Mouse (Mus musculus) kidney, postnatal 0 days (tissue): ENCODE measurements at regions not wholly inside any gene's neighbourhood (a gene's known extent, or its start where the extent isn't known, plus 50 kb on each side); places are given as distances from the start of the nearest gene placed in this dataset.

Source experiments
- ATAC-seq: fragments of 200-750 bp; cut with Nextera tagmentation; replicated peaks from 2 replicates; pipeline ENCODE4 v1.8.0; 2017; ENCODE audit warnings: low read depth, moderate number of reproducible peaks, moderate TSS enrichment, moderate library complexity; ENCODE audit not compliant: low FRiP score
- DNase-seq: peaks from one replicate; pipeline ENCODE4 v3.0.0-alpha.2; 2016; ENCODE audit warnings: low spot score
- H3K27ac ChIP-seq: fragments of 300-500 bp; sonication (generic); 2 replicates; pipeline ENCODE4 v1.5.1; 2014; ENCODE audit warnings: mild to moderate bottlenecking
- H3K27me3 ChIP-seq: fragments of 300-500 bp; sonication (generic); 2 replicates; pipeline ENCODE4 v1.6.1; 2014; ENCODE audit warnings: low read length, mixed read lengths; ENCODE audit not compliant: insufficient read depth
- H3K36me3 ChIP-seq: fragments of 300-500 bp; sonication (generic); 2 replicates; pipeline ENCODE4 v1.6.1; 2014; ENCODE audit warnings: low read length, mixed read lengths; ENCODE audit not compliant: insufficient read depth
- H3K4me1 ChIP-seq: fragments of 300-500 bp; sonication (generic); replicated peaks from 2 replicates; pipeline ENCODE4 v1.6.1; 2014; ENCODE audit warnings: antibody characterized with exemption, low read length, mixed read lengths; ENCODE audit not compliant: insufficient read depth
- H3K4me2 ChIP-seq: fragments of 300-500 bp; sonication (generic); 2 replicates; pipeline ENCODE4 v1.6.1; 2014; ENCODE audit warnings: mild to moderate bottlenecking, low read length, moderate library complexity, mixed read lengths
- H3K4me3 ChIP-seq: fragments of 300-500 bp; sonication (generic); replicated peaks from 2 replicates; pipeline ENCODE4 v1.5.1; 2014; ENCODE audit warnings: low read depth, low read length
- H3K9ac ChIP-seq: fragments of 300-500 bp; sonication (generic); 2 replicates; pipeline ENCODE4 v1.6.1; 2014; ENCODE audit warnings: low read depth, low read length
- H3K9me3 ChIP-seq: fragments of 300-500 bp; sonication (generic); replicated peaks from 2 replicates; pipeline ENCODE4 v1.6.1; 2016; ENCODE audit warnings: low read length, inconsistent platforms, mixed read lengths
- CTCF ChIP-seq: IDR thresholded peaks from 2 replicates; pipeline ENCODE4 v1.5.1; 2016; ENCODE audit warnings: antibody characterized with exemption, low read depth, mild to moderate bottlenecking, moderate library complexity
- WGBS: fragments of 180-500 bp; shearing (Covaris S2); extraction: QIAGEN DNeasy Blood & Tissue Kit; methylation state at CpG from one replicate; pipeline ENCODE4 v1.1.7; 2014; 5-methylcytosine and 5-hydroxymethylcytosine counted together

DNA sequence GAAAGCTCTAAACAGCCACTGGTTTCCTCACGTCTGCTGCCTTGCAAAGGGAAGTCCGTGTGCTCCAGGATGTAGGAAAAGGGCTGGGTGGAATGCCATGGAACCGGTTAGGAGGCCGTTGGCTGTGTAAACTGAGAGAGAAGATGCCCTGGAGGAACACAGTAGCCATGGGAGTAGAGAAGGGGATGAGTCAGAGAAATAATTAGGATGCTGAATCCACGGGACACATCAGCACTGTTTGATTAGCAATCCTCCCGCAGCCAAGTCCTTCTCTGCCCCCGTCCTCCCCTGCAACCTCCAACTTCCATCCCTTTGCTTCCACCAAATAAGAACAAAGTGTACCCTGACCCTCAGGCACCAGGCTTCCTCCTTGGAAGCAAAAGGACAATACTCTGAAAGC lies 532.4 kb upstream of the Tmpo start:
- no peak overlapping the region for H3K27ac ChIP-seq
- no peak for DNase-seq
- TF ChIP-seq CTCF = no peak

DNA sequence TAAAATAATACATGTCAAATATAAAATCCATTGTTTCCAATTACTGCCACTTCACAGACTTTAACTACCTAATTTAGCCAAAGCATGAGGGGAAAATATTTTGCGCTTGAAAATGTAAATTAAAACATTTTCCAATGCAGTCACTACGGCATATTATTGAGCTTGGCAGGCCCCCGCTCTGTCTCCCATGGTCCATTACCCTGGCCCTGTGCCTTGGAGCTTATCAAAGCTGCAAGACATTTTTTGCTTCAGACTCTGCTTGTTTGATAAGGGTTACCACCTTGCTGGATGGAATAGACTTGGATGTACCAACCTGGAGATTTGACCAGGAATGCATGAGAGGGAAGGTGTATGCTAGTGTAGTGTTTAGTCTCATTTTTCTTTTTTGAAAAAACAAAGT lies 525.7 kb upstream of the Tmpo start:
- no peak for ATAC-seq
- Histone ChIP-seq H3K4me1 (no peaks in the 10 kb centered on the region), H3K27ac (no peak overlapping the region), H3K9me3 (no peaks in the 10 kb centered on the region), H3K9ac (no peak overlapping the region), H3K4me2 (no peak overlapping the region), H3K27me3 (no peaks in the 10 kb centered on the region), H3K36me3 (no peaks in the 10 kb centered on the region), H3K4me3 (no peak overlapping the region)
- no peak for DNase-seq
- no peak for TF ChIP-seq CTCF
- WGBS = 70% methylated on average over 3 of the region's 3 CpGs

More for the DNA sequence above, 532.4 kb upstream of the Tmpo start:
- H3K36me3 ChIP-seq = no peaks in the 10 kb centered on the region
- no peak overlapping the region for H3K4me3 ChIP-seq
- whole genome bisulfite sequencing = 49% methylated on average over 7 of the region's 7 CpGs
- H3K27me3 ChIP-seq = no peaks in the 10 kb centered on the region
- no peaks in the 10 kb centered on the region for H3K9me3 ChIP-seq
- no peak overlapping the region for H3K4me2 ChIP-seq
- no peak overlapping the region for H3K9ac ChIP-seq
- no peak for ATAC-seq
- H3K4me1 ChIP-seq = no peaks in the 10 kb centered on the region

DNA sequence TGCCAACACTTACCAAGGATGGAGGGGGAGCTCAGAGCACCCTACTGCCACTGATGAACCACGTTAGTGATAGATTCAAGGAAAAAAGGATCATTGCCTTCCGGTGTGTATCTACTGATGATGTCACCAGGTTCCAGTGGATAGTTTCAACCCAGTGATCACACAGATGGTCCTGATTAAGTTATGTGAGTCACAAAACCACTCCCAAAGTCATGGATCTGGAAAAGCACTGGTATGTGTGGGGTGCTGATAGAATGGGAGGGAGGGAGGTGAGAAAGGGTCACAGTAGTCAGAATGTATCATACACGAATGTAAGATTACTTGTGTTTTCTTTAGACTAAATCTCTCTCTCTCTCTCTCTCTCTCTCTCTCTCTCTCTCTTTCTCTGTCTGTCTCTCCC lies 523.6 kb upstream of the Tmpo start:
- ATAC-seq (no peak), DNase-seq (no peak)
- no peak overlapping the region for H3K9ac ChIP-seq
- H3K27me3 ChIP-seq = no peaks in the 10 kb centered on the region
- H3K4me2 ChIP-seq = no peak overlapping the region
- H3K27ac ChIP-seq = no peak overlapping the region
- H3K4me1 ChIP-seq = no peaks in the 10 kb centered on the region
- no peaks in the 10 kb centered on the region for H3K9me3 ChIP-seq
- no peaks in the 10 kb centered on the region for H3K36me3 ChIP-seq
- no peak overlapping the region for H3K4me3 ChIP-seq
- WGBS = 39% methylated on average over 3 of the region's 3 CpGs
- no peak for TF ChIP-seq CTCF

DNA sequence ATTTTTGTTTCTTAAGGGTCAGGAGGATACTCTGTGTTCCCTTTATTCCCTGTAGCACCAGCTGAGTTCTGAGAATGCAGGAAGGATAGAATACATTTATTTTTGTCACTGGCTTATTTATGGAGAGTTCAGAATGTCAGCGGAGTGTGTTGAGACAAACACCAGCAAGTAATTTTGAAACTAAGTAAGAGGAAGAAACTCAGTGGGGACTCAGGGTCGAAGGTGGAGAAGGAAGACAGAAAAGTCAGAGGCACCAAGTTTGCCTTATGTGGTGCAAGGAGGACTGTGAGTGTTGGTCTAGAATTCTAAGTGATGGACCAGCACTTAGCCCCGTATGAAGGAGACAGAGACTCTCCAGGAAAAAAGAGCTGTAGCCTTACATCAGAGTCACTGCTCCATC lies 520.7 kb upstream of the Tmpo start:
- H3K27ac ChIP-seq = no peak overlapping the region
- no peak for TF ChIP-seq CTCF
- 65% methylated on average over 3 of the region's 3 CpGs for WGBS
- H3K9me3 ChIP-seq = no peaks in the 10 kb centered on the region
- no peak for ATAC-seq
- H3K36me3 ChIP-seq = no peaks in the 10 kb centered on the region
- H3K27me3 ChIP-seq = no peaks in the 10 kb centered on the region
- no peak overlapping the region for H3K9ac ChIP-seq
- DNase-seq = peak; percentile 9
- no peak overlapping the region for H3K4me2 ChIP-seq
- no peaks in the 10 kb centered on the region for H3K4me1 ChIP-seq
- H3K4me3 ChIP-seq = no peak overlapping the region

DNA sequence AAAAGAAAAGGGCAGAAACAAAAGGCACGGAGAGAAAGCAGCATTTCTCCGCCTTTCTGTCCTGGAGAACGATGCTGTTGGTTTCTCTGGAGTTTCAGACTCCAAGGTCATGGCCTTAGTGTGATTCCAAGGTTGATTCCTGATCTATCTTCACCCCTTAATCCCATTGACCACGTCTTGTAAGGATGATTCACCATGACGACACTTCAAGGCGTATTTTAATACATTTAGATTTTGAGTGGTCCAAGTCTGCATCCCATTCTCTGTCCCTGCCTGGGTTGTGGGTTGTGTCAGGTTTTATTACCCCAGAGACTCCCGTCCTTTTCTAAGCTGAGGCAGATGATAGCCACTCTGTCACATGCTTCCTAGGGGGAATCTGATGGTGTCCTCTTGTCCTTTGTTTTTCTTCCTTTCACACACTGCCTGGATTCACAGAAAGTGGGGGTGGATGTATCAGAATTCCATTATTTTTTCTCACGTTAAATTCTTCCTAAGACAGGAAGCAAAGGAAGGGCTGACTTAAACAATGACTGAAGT lies 505.0 kb upstream of the Tmpo start:
- 49% methylated on average over 8 of the region's 8 CpGs for WGBS
- no peak overlapping the region for H3K27ac ChIP-seq
- H3K4me3 ChIP-seq = no peak overlapping the region
- TF ChIP-seq CTCF = no peak
- no peak for ATAC-seq
- no peaks in the 10 kb centered on the region for H3K27me3 ChIP-seq
- DNase-seq = no peak
- H3K4me1 ChIP-seq = no peaks in the 10 kb centered on the region
- no peaks in the 10 kb centered on the region for H3K9me3 ChIP-seq
- H3K4me2 ChIP-seq = no peak overlapping the region
- no peaks in the 10 kb centered on the region for H3K36me3 ChIP-seq
- no peak overlapping the region for H3K9ac ChIP-seq

DNA sequence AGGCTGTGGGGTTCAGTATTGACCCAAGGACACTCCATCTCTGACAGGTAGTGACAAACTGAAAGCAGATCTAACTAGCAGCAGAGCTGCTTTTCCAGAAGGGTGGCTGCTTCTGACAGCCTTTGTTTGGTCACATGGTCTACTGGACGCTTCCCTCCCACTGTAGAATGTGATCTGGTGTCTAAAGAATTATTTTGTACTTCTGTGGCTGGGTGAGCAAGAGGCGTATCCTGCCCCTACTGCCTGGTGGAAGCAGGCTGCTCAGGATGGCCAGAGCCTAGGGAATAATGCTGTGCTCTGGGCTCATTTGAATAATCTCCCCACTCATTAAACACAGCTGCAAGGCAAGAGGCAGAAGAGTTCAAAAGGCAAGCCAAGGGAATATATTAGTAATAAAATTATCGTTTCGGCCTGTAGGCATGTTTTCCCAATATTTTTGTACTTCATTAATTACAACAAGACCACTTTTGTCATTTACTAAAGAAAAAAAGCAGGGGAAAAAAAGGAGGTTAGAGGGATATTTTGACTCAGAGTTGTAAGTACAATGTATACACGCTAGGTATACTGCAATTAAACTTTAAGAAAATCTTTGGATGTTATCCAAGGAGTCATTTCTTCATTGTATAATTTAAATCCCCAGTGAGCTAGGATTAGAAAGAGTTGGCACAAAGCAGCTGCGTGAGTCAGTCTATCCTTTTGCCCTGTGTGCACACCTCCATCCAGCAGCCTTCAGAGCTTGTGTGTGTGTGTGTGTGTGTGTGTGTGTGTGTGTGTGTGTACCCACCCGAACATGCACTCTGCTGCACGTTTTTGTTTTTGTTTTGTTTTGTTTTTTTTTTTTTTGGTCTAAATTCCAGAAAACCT lies 504.3 kb upstream of the Tmpo start:
- DNase-seq (peak; percentile 74), ATAC-seq (peak; percentile 54; the same call in 1 of the 2 replicates)
- Histone ChIP-seq H3K9me3 (no peaks in the 10 kb centered on the region), H3K4me2 (no peak overlapping the region), H3K27me3 (no peaks in the 10 kb centered on the region), H3K4me3 (no peak overlapping the region), H3K36me3 (no peaks in the 10 kb centered on the region), H3K27ac (no peak overlapping the region), H3K4me1 (no peaks in the 10 kb centered on the region), H3K9ac (no peak overlapping the region)
- TF ChIP-seq CTCF = no peak
- WGBS = 35% methylated on average over 8 of the region's 8 CpGs

DNA sequence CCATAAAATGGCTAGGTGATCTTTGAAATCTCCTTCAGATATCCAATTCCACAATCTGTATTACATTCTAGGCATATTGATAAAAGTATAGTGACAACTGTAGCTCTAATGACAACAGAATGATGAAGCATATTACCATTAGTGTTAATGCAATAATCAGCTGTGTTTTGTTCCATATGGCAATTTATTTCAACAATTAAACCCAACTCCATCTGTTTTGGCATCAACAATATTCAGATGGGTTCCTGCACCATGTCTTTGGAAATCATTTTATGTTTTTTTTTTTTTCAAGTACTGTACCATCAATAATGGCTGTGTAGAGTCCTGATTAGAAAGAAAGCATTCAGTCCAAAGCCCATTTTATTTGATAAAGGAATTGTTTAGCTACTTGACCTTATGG lies 498.5 kb upstream of the Tmpo start:
- no peaks in the 10 kb centered on the region for H3K27me3 ChIP-seq
- no peak overlapping the region for H3K4me2 ChIP-seq
- no peaks in the 10 kb centered on the region for H3K36me3 ChIP-seq
- H3K9ac ChIP-seq = no peak overlapping the region
- no peak for ATAC-seq
- no peaks in the 10 kb centered on the region for H3K9me3 ChIP-seq
- no peak overlapping the region for H3K27ac ChIP-seq
- no peaks in the 10 kb centered on the region for H3K4me1 ChIP-seq
- H3K4me3 ChIP-seq = no peak overlapping the region
- DNase-seq = no peak
- TF ChIP-seq CTCF = no peak
